Mouse (Mus musculus) forebrain, embryonic 11.5 days (tissue): ENCODE data around the gene Fkbp7. TPM values are rescaled to one million over a fixed set of nuclear protein-coding genes. Genes with fewer than 3 reads are reported as not detected.
"Not testable (repeated sequence)": the region's sequence is repeated elsewhere in the genome, so short reads cannot be mapped to it uniquely, and the experiment has no call there.

Experiments used
- ATAC-seq: fragments of 200-750 bp; cut with Nextera tagmentation; replicated peaks from 2 replicates; pipeline ENCODE4 v1.8.0; 2017; ENCODE audit warnings: moderate TSS enrichment; ENCODE audit not compliant: low FRiP score
- DNase-seq: peaks from one replicate; pipeline ENCODE4 v3.0.0-alpha.2; 2017; ENCODE audit warnings: low spot score
- H3K27ac ChIP-seq: fragments of 300-500 bp; sonication (generic); 2 replicates; pipeline ENCODE4 v1.5.1; 2014; ENCODE audit warnings: low read depth, low read length
- H3K27me3 ChIP-seq: fragments of 300-500 bp; sonication (generic); 2 replicates; pipeline ENCODE4 v1.6.1; 2014; ENCODE audit warnings: mild to moderate bottlenecking, low read length, mixed read lengths; ENCODE audit not compliant: control insufficient read depth, insufficient read depth
- H3K36me3 ChIP-seq: fragments of 300-500 bp; sonication (generic); 2 replicates; pipeline ENCODE4 v1.6.1; 2014; ENCODE audit warnings: mild to moderate bottlenecking, low read length, moderate library complexity, mixed read lengths; ENCODE audit not compliant: control insufficient read depth, insufficient read depth
- H3K4me1 ChIP-seq: fragments of 300-500 bp; sonication (generic); replicated peaks from 2 replicates; pipeline ENCODE4 v1.6.1; 2014; ENCODE audit warnings: low read length, mixed read lengths; ENCODE audit not compliant: control insufficient read depth, insufficient read depth
- H3K4me2 ChIP-seq: fragments of 300-500 bp; sonication (generic); 2 replicates; pipeline ENCODE4 v1.6.1; 2014; ENCODE audit warnings: low read depth, mild to moderate bottlenecking, low read length, moderate library complexity, mixed read lengths; ENCODE audit not compliant: severe bottlenecking
- H3K4me3 ChIP-seq: fragments of 300-500 bp; sonication (generic); 2 replicates; pipeline ENCODE4 v1.5.1; 2014; ENCODE audit warnings: low read depth, low read length
- H3K9ac ChIP-seq: fragments of 300-500 bp; sonication (generic); 2 replicates; pipeline ENCODE4 v1.6.1; 2014; ENCODE audit warnings: low read length
- H3K9me3 ChIP-seq: fragments of 300-500 bp; sonication (generic); 2 replicates; pipeline ENCODE4 v1.6.1; 2016; ENCODE audit warnings: low read length, mixed read lengths; ENCODE audit not compliant: control insufficient read depth
- WGBS: fragments of 180-500 bp; shearing (Covaris S2); extraction: QIAGEN DNeasy Blood & Tissue Kit; methylation state at CpG from one replicate; pipeline ENCODE4 v1.1.7; 2014; 5-methylcytosine and 5-hydroxymethylcytosine counted together
- polyA plus RNA-seq: library from polyadenylated mRNA; unstranded; fragments of >200 nt; fragmentation: Nextera tagmentation; extraction: Ambion mirVana; gene quantifications from 2 replicates; pipeline ENCODE4 v1.2.1, GENCODE M21; 2014

The Fkbp7 gene
- polyA plus RNA-seq, 1 experiment from 2014 or later, result 14.3 TPM

- no peak for ATAC-seq
- H3K36me3 ChIP-seq, result peaks cover 17% of the 10 kb centered on the region
- no peak overlapping the region for H3K9ac ChIP-seq
- H3K4me3 ChIP-seq, result no peak overlapping the region
- 87% methylated on average over 4 of the region's 4 CpGs for WGBS
- no peaks in the 10 kb centered on the region for H3K4me1 ChIP-seq
- H3K27ac ChIP-seq, result no peak overlapping the region
- no peaks in the 10 kb centered on the region for H3K9me3 ChIP-seq
- H3K27me3 ChIP-seq, result no peaks in the 10 kb centered on the region
- no peak overlapping the region for H3K4me2 ChIP-seq
- DNase-seq, result no peak
Measured at GRCm38 (mm10) chr2:76631600-76631999, 41.3 kb downstream of the Fkbp7 start.

GRCm38 (mm10) chr2:76630293-76630692 is 42.6 kb downstream of the Fkbp7 start:
- DNase-seq (no peak), ATAC-seq (no peak)
- H3K27ac ChIP-seq, result no peak overlapping the region
- H3K4me1 ChIP-seq, result no peaks in the 10 kb centered on the region
- 95% methylated on average over 12 of the region's 12 CpGs for WGBS
- no peak overlapping the region for H3K9ac ChIP-seq
- no peak overlapping the region for H3K4me3 ChIP-seq
- no peaks in the 10 kb centered on the region for H3K27me3 ChIP-seq
- no peaks in the 10 kb centered on the region for H3K9me3 ChIP-seq
- no peak overlapping the region for H3K4me2 ChIP-seq
- peaks cover 15% of the 10 kb centered on the region for H3K36me3 ChIP-seq

GRCm38 (mm10) chr2:76622316-76622715 is 50.6 kb downstream of the Fkbp7 start:
- not testable (repeated sequence) for H3K9ac ChIP-seq, H3K4me1 ChIP-seq, H3K9me3 ChIP-seq, H3K27me3 ChIP-seq, ATAC-seq, H3K27ac ChIP-seq, H3K36me3 ChIP-seq, DNase-seq, H3K4me2 ChIP-seq, H3K4me3 ChIP-seq
- 95% methylated on average over 2 of the region's 2 CpGs for WGBS

GRCm38 (mm10) chr2:76621724-76622123 is 51.2 kb downstream of the Fkbp7 start:
- Histone ChIP-seq H3K9ac (no peak overlapping the region), H3K4me3 (no peak overlapping the region), H3K27me3 (no peaks in the 10 kb centered on the region), H3K36me3 (no peaks in the 10 kb centered on the region; the same call in 1 of the 2 replicates), H3K9me3 (no peaks in the 10 kb centered on the region), H3K4me1 (no peaks in the 10 kb centered on the region), H3K27ac (no peak overlapping the region), H3K4me2 (no peak overlapping the region)
- ATAC-seq (no peak), DNase-seq (no peak)
- 78% methylated on average over 1 of the region's 1 CpGs for WGBS

- H3K36me3 ChIP-seq, result no peaks in the 10 kb centered on the region; the same call in 1 of the 2 replicates
- H3K27ac ChIP-seq, result no peak overlapping the region
- DNase-seq, result no peak
- no peak overlapping the region for H3K4me3 ChIP-seq
- no peak overlapping the region for H3K4me2 ChIP-seq
- no peaks in the 10 kb centered on the region for H3K4me1 ChIP-seq
- 92% methylated on average over 5 of the region's 5 CpGs for WGBS
- no peak for ATAC-seq
- H3K9me3 ChIP-seq, result no peaks in the 10 kb centered on the region
- H3K9ac ChIP-seq, result no peak overlapping the region
- no peaks in the 10 kb centered on the region for H3K27me3 ChIP-seq
Measured at GRCm38 (mm10) chr2:76620188-76620587, 52.7 kb downstream of the Fkbp7 start.

GRCm38 (mm10) chr2:76618078-76618477 is 54.8 kb downstream of the Fkbp7 start:
- Histone ChIP-seq H3K27me3 (no peaks in the 10 kb centered on the region), H3K4me3 (no peak overlapping the region), H3K4me2 (no peak overlapping the region), H3K9ac (no peak overlapping the region), H3K36me3 (no peaks in the 10 kb centered on the region), H3K9me3 (no peaks in the 10 kb centered on the region), H3K4me1 (no peaks in the 10 kb centered on the region), H3K27ac (no peak overlapping the region)
- ATAC-seq, result no peak
- no peak for DNase-seq
- 50% methylated on average over 1 of the region's 1 CpGs for WGBS

Other genes starting within 250 kb of the Fkbp7 start
- 91.9 and 98.3 TPM in 2 replicates for gene Prkra, start 25.1 kb downstream of the Fkbp7 start, polyA plus RNA-seq
- gene Pjvk, start 24.6 kb downstream of the Fkbp7 start, polyA plus RNA-seq, result 1.0 and 1.1 TPM in 2 replicates
- 14.5 and 15.3 TPM in 2 replicates for gene Plekha3, start 2.2 kb upstream of the Fkbp7 start, polyA plus RNA-seq